Mouse (Mus musculus) NIH3T3 (cell line): ENCODE measurements around the gene Gm49027.
"Not testable (repeated sequence)": the region's sequence is repeated elsewhere in the genome, so short reads cannot be mapped to it uniquely, and the experiment has no call there.

Experiments used
- DNase-seq: peaks from one replicate; pipeline ENCODE4 v3.0.0-alpha.2; 2012; ENCODE audit warnings: low read depth

Gene Gm49027

DNA sequence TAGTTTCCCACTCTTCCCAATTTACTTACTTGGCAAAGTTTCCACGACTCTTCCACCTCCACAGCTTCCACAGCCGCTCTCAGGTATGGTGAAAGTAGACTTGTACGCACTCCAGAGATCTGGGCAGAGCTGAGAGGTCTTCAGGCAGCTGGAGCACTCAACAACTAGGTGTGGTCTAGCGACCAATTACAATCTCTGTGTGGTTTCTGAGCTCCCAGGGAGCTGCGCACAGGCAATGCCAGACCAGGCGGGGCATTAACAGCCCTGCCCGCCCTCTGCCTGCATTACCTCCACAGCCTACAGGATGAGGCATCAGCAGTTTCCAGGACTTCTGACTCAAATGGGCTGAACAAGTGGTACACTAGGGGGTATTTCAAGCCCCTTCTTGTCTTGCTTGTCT is at the start of gene Gm49027:
Gm49027 (minus strand) TSS at position 208 of the 400 bp plus-strand sequence.
- DNase-seq: no peak

- DNase-seq: peak; percentile 12
Measured at GRCm38 (mm10) chr5:123573362-123573761, 48.1 kb upstream of the Gm49027 start.

DNA sequence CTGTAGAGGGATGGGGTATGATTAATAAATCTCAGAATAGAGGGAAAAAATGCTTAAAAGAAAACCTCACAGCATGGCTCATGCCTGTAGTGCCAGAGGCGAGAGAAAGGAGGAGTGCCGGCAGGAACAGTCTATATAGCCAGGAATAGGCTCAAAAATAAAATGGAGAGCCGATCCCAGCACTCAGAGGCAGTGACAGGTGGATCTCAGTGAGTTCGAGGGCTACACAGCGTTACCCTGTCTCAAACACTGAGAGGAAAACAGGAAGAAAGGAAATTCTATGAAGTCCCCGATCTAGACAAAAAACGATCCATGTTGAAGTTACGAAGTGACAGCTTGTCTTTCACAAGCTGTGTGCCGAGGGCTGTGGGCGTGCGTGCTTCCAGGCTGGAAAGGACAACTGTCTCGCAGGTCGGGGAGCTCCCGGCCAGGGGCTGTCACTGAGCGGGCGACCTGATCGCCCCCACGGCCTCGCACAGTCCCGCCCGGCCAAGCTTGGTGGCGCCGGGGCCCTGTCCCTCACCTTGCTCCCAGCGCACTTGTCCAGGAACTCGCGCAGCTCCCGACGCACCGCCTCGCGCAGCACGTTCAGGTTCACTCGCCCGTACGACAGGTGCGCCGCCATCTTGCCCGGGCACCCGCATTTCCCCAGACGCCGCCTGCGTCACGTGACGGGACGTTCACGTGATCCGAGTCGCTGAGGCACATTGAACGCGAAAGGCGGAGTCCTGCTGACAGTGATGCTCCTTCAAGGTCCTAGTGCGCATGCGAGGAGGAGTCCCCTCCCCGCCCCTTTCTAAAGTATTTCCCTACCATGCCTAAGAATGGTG is 47.3 kb upstream of the Gm49027 start, which contains the start of gene Vps33a:
Vps33a (minus strand) TSS at position 682 of the 830 bp plus-strand sequence.
- DNase-seq: peak; percentile 100

GRCm38 (mm10) chr5:123561128-123561527 is 35.8 kb upstream of the Gm49027 start:
- DNase-seq: no peak

DNA sequence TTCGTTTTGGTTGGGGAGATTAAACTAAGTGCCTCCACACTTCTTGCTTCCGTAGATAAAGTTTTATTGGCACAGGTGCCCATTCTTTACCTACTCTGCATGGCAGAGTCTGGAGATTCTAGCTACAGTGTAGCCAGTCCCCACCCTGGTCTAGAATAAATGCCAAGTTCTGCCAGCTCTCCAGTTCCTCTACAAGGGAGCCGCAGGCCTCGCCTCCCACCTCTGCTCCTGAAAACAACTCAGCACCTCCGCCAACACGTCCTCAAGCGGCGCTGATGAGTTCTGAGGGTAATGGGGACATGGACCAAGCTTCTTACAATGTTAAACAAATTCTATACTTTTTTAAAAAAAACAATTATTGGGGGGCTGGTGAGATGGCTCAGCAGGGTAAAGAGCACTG is 34.3 kb upstream of the Gm49027 start:
- DNase-seq: no peak

DNA sequence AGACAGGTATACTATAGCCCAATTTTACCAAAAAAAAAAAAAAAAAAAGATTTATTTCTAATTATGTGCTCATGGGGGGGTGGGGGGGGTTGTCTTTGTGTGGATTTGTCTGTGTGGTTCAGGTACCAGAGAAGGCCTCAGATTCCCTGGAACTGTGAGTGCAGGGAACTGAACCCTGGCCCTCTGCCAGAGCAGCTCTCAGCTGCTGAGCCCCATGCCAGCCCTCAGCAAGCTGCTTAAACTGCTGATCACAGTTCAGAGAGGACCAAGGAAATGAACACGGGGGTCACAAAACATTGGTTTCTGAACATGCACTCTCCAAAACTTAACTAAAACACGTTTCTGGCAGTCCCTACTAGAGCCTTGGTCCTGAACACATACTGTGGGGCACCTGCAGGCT is 31.2 kb upstream of the Gm49027 start:
- peak; percentile 5 for DNase-seq

GRCm38 (mm10) chr5:123555693-123556092 is 30.4 kb upstream of the Gm49027 start:
- no peak for DNase-seq

GRCm38 (mm10) chr5:123533801-123534200 is 8.5 kb upstream of the Gm49027 start:
- no peak for DNase-seq

DNA sequence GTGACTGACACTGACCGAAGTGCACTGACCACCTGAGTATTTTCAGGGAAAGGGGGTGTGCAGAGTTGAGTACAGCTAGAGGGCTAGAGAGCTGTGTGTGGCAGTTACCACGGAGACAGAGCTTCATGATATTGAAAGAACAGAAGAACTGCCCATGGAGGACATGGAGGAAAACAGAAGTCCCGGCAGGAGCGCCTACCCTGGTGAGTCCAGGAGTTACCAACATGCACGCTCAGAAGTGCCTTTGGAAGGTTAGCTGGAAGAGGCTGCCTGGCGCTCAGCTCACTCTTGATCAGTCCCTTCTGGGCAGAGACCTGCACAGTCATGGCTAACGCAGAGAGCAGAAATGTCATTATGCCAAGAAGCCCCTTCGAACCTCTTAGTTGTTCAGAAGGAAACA is 4.8 kb upstream of the Gm49027 start:
- DNase-seq: no peak

- no peak for DNase-seq
Measured at GRCm38 (mm10) chr5:123528641-123529040, 3.4 kb upstream of the Gm49027 start.

GRCm38 (mm10) chr5:123525916-123526495 is 718 bp upstream of the Gm49027 start:
- no peak for DNase-seq

DNA sequence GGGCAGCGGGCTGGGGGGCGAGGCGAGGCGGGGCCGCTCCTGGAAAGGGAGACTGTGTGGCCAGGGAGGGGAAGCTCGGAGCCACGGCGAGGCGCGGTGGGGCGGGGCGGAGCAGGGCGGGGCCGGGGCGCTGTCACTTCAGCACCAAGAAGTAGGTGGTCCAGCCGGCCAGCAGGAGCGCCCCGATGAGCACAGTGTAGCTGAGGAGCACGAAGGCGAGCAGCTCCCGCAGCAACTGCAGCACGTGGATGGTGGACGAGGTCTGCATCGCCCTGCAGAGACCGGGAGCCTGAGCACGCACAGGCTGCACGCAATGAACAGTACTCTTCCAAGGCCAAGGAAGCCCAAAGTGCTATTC is 916 bp downstream of the Gm49027 start:
- no peak for DNase-seq

GRCm38 (mm10) chr5:123523692-123524392 is 1.4 kb downstream of the Gm49027 start, which contains the start of gene Diablo:
Gene Diablo, minus strand, starts transcription at chr5:123524176.
- DNase-seq: peak; percentile 99

- no peak for DNase-seq
Measured at GRCm38 (mm10) chr5:123522166-123522565, 3.1 kb downstream of the Gm49027 start.

GRCm38 (mm10) chr5:123521621-123522020 is 3.7 kb downstream of the Gm49027 start:
- DNase-seq: no peak

DNA sequence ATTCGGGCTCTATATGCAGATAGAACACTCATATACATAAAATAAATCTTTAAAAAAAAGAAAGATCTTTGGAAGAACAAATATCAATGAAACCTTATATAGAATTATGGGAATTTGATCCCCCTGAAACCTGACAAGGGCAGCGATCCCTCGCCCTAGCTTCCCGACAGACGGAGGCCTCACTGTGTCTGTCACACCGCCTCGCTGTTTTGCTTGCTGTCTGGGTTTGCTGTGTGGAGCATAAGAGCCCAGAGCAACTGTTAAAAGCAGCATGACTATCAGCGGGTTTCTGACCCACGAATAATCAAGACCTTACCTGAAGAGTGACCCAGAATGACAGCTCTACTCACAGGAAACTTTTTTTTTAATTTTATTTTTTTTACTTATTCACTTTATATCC is 4.6 kb downstream of the Gm49027 start:
- no peak for DNase-seq

GRCm38 (mm10) chr5:123514871-123515270 is 10.4 kb downstream of the Gm49027 start:
- peak; percentile 72 for DNase-seq

DNA sequence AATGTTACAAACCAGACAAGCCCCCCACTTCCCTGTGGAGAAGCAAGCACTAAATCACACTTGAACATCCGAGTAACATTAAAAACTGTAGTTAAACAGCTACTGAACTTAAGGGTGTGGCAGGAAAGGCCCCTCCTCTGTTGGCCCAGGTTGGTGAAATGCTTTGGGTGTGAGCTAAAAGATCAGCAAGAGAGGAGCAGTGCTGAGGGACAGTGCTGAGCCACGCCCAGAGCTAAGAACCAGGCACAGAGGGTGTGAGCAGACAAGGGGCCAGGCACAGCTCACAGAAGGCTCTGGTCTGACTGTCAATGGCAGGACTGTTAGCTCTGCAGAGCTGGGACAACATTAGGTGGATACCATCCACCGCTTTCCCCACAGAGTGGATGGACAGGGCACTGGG is 13.2 kb downstream of the Gm49027 start:
- DNase-seq: no peak

DNA sequence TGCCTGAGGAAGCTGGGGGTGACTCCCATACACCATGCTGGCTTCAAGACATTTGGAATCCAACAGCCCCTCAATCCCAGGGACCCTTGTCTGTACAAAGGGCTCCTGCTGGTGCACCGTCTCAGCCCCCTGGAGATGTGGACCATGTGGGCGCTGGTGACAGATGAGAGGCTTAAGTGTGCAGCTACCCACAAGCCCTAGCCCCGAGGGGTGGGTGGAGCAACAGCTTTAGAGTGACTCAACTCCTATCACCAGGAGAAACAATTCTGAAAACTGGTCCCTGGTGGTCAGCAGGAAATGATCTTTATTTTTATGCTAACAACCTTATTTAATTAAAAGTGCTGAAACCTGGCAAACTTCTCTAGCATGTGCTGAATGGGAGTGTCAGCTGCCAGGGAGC is 13.9 kb downstream of the Gm49027 start:
- DNase-seq: not testable (repeated sequence)

DNA sequence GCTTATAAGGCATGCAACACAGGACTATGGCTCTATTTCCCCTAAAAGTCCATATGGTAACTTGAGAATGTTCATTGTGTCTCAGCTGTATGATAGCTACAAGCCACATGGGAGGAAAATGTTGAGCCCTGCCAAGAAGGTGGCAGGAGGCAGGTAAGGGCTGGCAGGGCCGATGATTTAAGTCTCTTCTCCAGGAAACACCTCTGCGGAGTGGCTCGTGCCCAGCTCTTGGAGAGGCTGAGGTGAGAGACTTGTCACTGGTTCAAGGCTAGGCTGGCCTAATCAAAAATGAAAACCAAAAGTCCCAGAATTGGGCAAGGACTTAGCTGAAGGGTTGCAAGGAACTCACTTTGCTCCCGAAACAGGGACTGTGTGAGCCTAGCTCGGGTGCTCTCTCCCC is 15.1 kb downstream of the Gm49027 start, which contains the start of gene B3gnt4:
B3gnt4 (plus strand) TSS at position 301 of the 400 bp plus-strand sequence.
- DNase-seq: no peak

DNA sequence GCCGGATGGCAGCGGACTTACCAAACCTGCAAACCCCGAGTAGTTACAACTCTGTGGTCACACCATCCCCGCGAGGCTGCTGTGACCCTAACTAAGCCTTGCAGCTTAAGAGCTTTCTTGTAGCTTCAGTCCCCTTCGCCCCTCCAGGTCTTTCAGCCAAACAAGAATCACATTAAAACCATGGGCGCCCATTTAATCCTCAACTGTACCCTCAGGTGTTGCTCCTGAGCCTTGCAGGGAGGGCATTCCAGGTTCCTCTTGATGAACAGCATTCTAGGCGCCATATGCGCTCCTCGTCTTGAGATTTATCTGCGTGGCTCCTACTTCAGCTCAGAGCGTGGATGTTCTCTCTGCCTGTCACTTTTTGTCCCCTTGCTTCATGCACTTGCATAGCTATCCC is 16.4 kb downstream of the Gm49027 start:
- DNase-seq: no peak

GRCm38 (mm10) chr5:123507936-123508723 is 17.2 kb downstream of the Gm49027 start:
- DNase-seq: peak; percentile 85
